Mouse (Mus musculus) adrenal gland, postnatal 36 days (tissue): Measurements from ENCODE around the gene Ezh1. TPM values are rescaled to one million over a fixed set of nuclear protein-coding genes. Genes with fewer than 3 reads are reported as not detected.
A peak's percentile ranks its signal among the peaks of the same experiment; 100 is the strongest.

Experiments
- DNase-seq, 2 experiments: peaks; one replicate each; pipeline ENCODE4 v3.0.0; 2021; ENCODE audit warnings: mixed read lengths in 1 of 2
- total RNA-seq, 2 experiments: library from RNA; stranded (reverse); gene quantifications; 2 replicates each; pipeline ENCODE4 v1.2.3; 2021

The Ezh1 gene
- total RNA-seq, 2 experiments from 2014 or later = 30.0 to 37.7 TPM

- DNase-seq = no peak
These were observed 77.5 kb downstream of the Ezh1 start for GRCm38 (mm10) chr11:101148751-101149150.

- DNase-seq = no peak
These were observed 79.9 kb downstream of the Ezh1 start for GRCm38 (mm10) chr11:101146377-101146776.

- DNase-seq = peak; percentile 54
These were observed 82.7 kb downstream of the Ezh1 start for GRCm38 (mm10) chr11:101143338-101144225.

GRCm38 (mm10) chr11:101142215-101142967, 83.9 kb downstream of the Ezh1 start:
- DNase-seq = no peak

Other genes starting within 250 kb of the Ezh1 start
- gene Atp6v0a1, start 217.0 kb downstream of the Ezh1 start, total RNA-seq = 100 to 1,000 TPM; 122 to 148 TPM
- gene Naglu, start 156.5 kb downstream of the Ezh1 start, total RNA-seq = 10 to 100 TPM; 36.3 to 47.0 TPM
- gene Hsd17b1, start 148.1 kb downstream of the Ezh1 start, total RNA-seq = 1 to 10 TPM; 1.5 to 3.3 TPM
- 100 to 1,000 TPM in 1 of 2 experiments, 10 to 100 TPM in 1; 71.3 to 111 TPM for gene Coasy, start 143.9 kb downstream of the Ezh1 start, total RNA-seq
- 10 to 100 TPM; 50.1 to 63.1 TPM for gene Mlx, start 139.2 kb downstream of the Ezh1 start, total RNA-seq
- 1 to 10 TPM; 5.8 to 6.6 TPM for gene Psmc3ip, start 131.0 kb downstream of the Ezh1 start, total RNA-seq
- 10 to 100 TPM; 53.2 to 57.2 TPM for gene Retreg3, start 106.6 kb downstream of the Ezh1 start, total RNA-seq
- 10 to 100 TPM; 41.3 to 42.7 TPM for gene Tubg1, start 106.5 kb downstream of the Ezh1 start, total RNA-seq
- 1 to 10 TPM; 5.9 to 7.0 TPM for gene Tubg2, start 70.6 kb downstream of the Ezh1 start, total RNA-seq
- gene Cntnap1, start 55.9 kb downstream of the Ezh1 start, total RNA-seq = 1 to 10 TPM; 4.6 to 4.9 TPM
- gene Plekhh3, start 55.1 kb downstream of the Ezh1 start, total RNA-seq = 10 to 100 TPM; 21.5 to 30.0 TPM
- under 1 TPM in 1 of 2 experiments, not detected in 1; 0.43 TPM for gene Ccr10, start 51.0 kb downstream of the Ezh1 start, total RNA-seq
- gene Ramp2, start 19.6 kb upstream of the Ezh1 start, total RNA-seq = 10 to 100 TPM; 39.5 to 61.8 TPM
- 100 to 1,000 TPM in 1 of 2 experiments, 10 to 100 TPM in 1; 90.6 to 121 TPM for gene Vps25, start 27.2 kb upstream of the Ezh1 start, total RNA-seq
- gene Wnk4, start 34.1 kb upstream of the Ezh1 start, total RNA-seq = 1 to 10 TPM; 1.5 to 2.5 TPM
- gene Cntd1, start 52.5 kb upstream of the Ezh1 start, total RNA-seq = under 1 TPM; 0.23 to 0.26 TPM
- 10 to 100 TPM; 69.2 to 75.4 TPM for gene Coa3, start 52.7 kb upstream of the Ezh1 start, total RNA-seq
- 100 to 1,000 TPM; 150 to 159 TPM for gene Becn1, start 75.8 kb upstream of the Ezh1 start, total RNA-seq
- 100 to 1,000 TPM; 122 to 145 TPM for gene Psme3, start 89.8 kb upstream of the Ezh1 start, total RNA-seq
- 1 to 10 TPM; 4.6 to 7.1 TPM for gene Aoc2, start 98.6 kb upstream of the Ezh1 start, total RNA-seq
- 10 to 100 TPM; 40.4 to 67.8 TPM for gene Aoc3, start 104.1 kb upstream of the Ezh1 start, total RNA-seq
- 1 to 10 TPM; 2.9 to 6.4 TPM for gene G6pc, start 141.1 kb upstream of the Ezh1 start, total RNA-seq
- gene Aarsd1, start 191.2 kb upstream of the Ezh1 start, total RNA-seq = 10 to 100 TPM; 30.1 to 35.2 TPM
- gene Gm27029, start 198.3 kb upstream of the Ezh1 start, total RNA-seq = 1 to 10 TPM; 2.6 to 5.6 TPM
- 10 to 100 TPM; 24.1 to 26.7 TPM for gene Rundc1, start 198.6 kb upstream of the Ezh1 start, total RNA-seq
- 1 to 10 TPM; 2.6 to 3.4 TPM for gene Ptges3l, start 198.9 kb upstream of the Ezh1 start, total RNA-seq
- 10 to 100 TPM; 77.7 to 94.3 TPM for gene Rpl27, start 215.8 kb upstream of the Ezh1 start, total RNA-seq
- 10 to 100 TPM; 39.1 to 41.8 TPM for gene Ifi35, start 221.9 kb upstream of the Ezh1 start, total RNA-seq
- gene Rnd2, start 238.5 kb upstream of the Ezh1 start, total RNA-seq = 10 to 100 TPM; 10.2 to 11.6 TPM
- gene Vat1, start 239.8 kb upstream of the Ezh1 start, total RNA-seq = 100 to 1,000 TPM; 123 to 141 TPM